Mouse (Mus musculus): Measurements from ENCODE around the gene Gm14434. TPM values are rescaled to one million over a fixed set of nuclear protein-coding genes. Genes with fewer than 3 reads are reported as not detected.
"Not testable (repeated sequence)": the region's sequence is repeated elsewhere in the genome, so short reads cannot be mapped to it uniquely, and the experiment has no call there.

Gene Gm14434
- polyA plus RNA-seq (2015; fragmentation: Nextera tagmentation; extraction: Ambion mirVana): 2.0 and 4.7 TPM in 2 replicates

- ATAC-seq (ENCODE audit: low read depth); H3K9me3 ChIP-seq (ENCODE audit: control insufficient read depth, low read length); H3K27ac ChIP-seq (ENCODE audit: low read length); H3K9ac ChIP-seq (ENCODE audit: low read length); H3K4me1 ChIP-seq (replicated peaks; ENCODE audit: control insufficient read depth, insufficient read depth, low read length); H3K4me3 ChIP-seq (ENCODE audit: low read length); H3K36me3 ChIP-seq (ENCODE audit: control insufficient read depth, insufficient read depth, low read length); H3K4me2 ChIP-seq (ENCODE audit: low read depth, low read length); H3K27me3 ChIP-seq (ENCODE audit: control insufficient read depth, insufficient read depth, low read depth, low read length): not testable (repeated sequence)
- WGBS: no CpG with 5 or more reads among the region's 4 CpGs
These were observed at the start of gene Gm14434 for GRCm38 (mm10) chr2:176486683-176487082. Gene Gm14434 (minus strand): TSS chr2:176486783.

DNA sequence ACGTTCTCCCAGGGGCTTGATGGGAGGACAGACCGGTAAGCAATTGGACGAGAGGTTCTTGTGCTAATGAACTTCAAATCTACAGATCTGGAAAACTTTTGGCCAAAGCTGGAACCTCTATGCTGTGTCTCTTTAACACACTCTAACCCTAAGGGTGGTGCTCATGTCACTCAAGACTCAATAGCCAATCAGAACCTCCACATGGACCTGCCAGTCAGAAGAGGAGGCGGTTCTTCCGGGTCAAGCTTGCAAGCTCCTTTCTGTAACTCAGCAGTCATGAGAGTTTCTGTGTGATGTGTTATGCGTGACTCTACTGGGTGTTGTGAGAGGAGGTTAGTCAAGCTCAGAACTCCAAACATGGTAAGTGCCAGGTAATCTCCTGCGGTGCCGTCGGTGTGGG is 34.2 kb upstream of the Gm14434 start, which contains the start of gene Zfp967:
Gene Zfp967, plus strand, starts transcription at position 301 of the 400 bp plus-strand sequence.
- H3K4me3 ChIP-seq (ENCODE audit: low read length); ATAC-seq (ENCODE audit: low read depth); H3K36me3 ChIP-seq (ENCODE audit: control insufficient read depth, insufficient read depth, low read length); H3K9ac ChIP-seq (ENCODE audit: low read length); H3K27me3 ChIP-seq (ENCODE audit: control insufficient read depth, insufficient read depth, low read depth, low read length); H3K27ac ChIP-seq (ENCODE audit: low read length); H3K9me3 ChIP-seq (ENCODE audit: control insufficient read depth, low read length); H3K4me2 ChIP-seq (ENCODE audit: low read depth, low read length); H3K4me1 ChIP-seq (replicated peaks; ENCODE audit: control insufficient read depth, insufficient read depth, low read length): not testable (repeated sequence)
- WGBS: no CpG with 5 or more reads among the region's 9 CpGs

DNA sequence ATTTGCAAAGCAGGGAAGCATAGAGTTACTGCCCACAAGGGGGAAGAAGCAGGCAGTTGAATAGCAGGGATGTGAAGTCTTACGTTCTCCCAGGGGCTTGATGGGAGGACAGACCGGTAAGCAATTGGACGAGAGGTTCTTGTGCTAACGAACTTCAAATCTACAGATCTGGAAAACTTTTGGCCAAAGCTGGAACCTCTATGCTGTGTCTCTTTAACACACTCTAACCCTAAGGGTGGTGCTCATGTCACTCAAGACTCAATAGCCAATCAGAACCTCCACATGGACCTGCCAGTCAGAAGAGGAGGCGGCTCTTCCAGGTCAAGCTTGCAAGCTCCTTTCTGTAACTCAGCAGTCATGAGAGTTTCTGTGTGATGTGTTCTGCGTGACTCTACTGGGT is 63.3 kb downstream of the Gm14434 start, which contains the start of gene Gm14435:
Gene Gm14435, plus strand, starts transcription at position 301 of the 400 bp plus-strand sequence.
- H3K27me3 ChIP-seq (ENCODE audit: control insufficient read depth, insufficient read depth, low read depth, low read length); H3K4me3 ChIP-seq (ENCODE audit: low read length); ATAC-seq (ENCODE audit: low read depth); H3K9ac ChIP-seq (ENCODE audit: low read length); H3K4me2 ChIP-seq (ENCODE audit: low read depth, low read length); H3K4me1 ChIP-seq (replicated peaks; ENCODE audit: control insufficient read depth, insufficient read depth, low read length); H3K36me3 ChIP-seq (ENCODE audit: control insufficient read depth, insufficient read depth, low read length); H3K27ac ChIP-seq (ENCODE audit: low read length); H3K9me3 ChIP-seq (ENCODE audit: control insufficient read depth, low read length): not testable (repeated sequence)
- WGBS: no CpG with 5 or more reads among the region's 6 CpGs

Other genes starting within 250 kb of the Gm14434 start
- gene Gm11009, start 167.3 kb downstream of the Gm14434 start, polyA plus RNA-seq (2015; fragmentation: Nextera tagmentation; extraction: Ambion mirVana): not detected in 2 replicates
- gene Gm14435, start 63.2 kb downstream of the Gm14434 start, polyA plus RNA-seq (2015; fragmentation: Nextera tagmentation; extraction: Ambion mirVana): 16.0 and 16.9 TPM in 2 replicates
- gene Zfp967, start 34.3 kb upstream of the Gm14434 start, polyA plus RNA-seq (2015; fragmentation: Nextera tagmentation; extraction: Ambion mirVana): not detected in 2 replicates
- gene Gm14308, start 149.6 kb upstream of the Gm14434 start, polyA plus RNA-seq (2015; fragmentation: Nextera tagmentation; extraction: Ambion mirVana): 4.9 and 23.4 TPM in 2 replicates
- 9.1 and 10.1 TPM in 2 replicates for gene Zfp973, start 183.7 kb upstream of the Gm14434 start, polyA plus RNA-seq (2015; fragmentation: Nextera tagmentation; extraction: Ambion mirVana)
- 30.5 and 30.9 TPM in 2 replicates for gene Gm14305, start 221.5 kb upstream of the Gm14434 start, polyA plus RNA-seq (2015; fragmentation: Nextera tagmentation; extraction: Ambion mirVana)